Mouse (Mus musculus): ENCODE results near the gene Brsk2.

- TF ChIP-seq MAFK (IDR thresholded peaks at IDR 0.05; ENCODE audit: insufficient read depth, low read depth, low read length) (no peak), HCFC1 (IDR thresholded peaks at IDR 0.05; ENCODE audit: borderline replicate concordance, insufficient read depth, low read length) (no peak), ZNF384 (IDR thresholded peaks at IDR 0.05; ENCODE audit: low read depth, low read length) (no peak), ZC3H11A (IDR thresholded peaks at IDR 0.05; ENCODE audit: borderline replicate concordance, low read depth, low read length) (no peak), CHD2 (IDR thresholded peaks at IDR 0.05; ENCODE audit: low read depth, low read length) (no peak)
Measured at GRCm38 (mm10) chr7:141934128-141934898, 15.2 kb upstream of the Brsk2 start.
